Mouse (Mus musculus) right cerebral cortex, postnatal 25 days (tissue): Measurements from ENCODE around the gene Rnase9.
A peak's percentile ranks its signal among the peaks of the same experiment; 100 is the strongest.

Experiments used
- DNase-seq: peaks from one replicate; pipeline ENCODE4 v3.0.0; 2022

Gene Rnase9

GRCm38 (mm10) chr14:51041769-51042168 is at the start of gene Rnase9:
Rnase9 (minus strand) TSS chr14:51041869.
- no peak for DNase-seq

- DNase-seq: peak; percentile 74
Observed at GRCm38 (mm10) chr14:51090077-51090781, 48.6 kb upstream of the Rnase9 start.

GRCm38 (mm10) chr14:51089674-51090076 is 48.0 kb upstream of the Rnase9 start:
- DNase-seq: no peak

GRCm38 (mm10) chr14:51088970-51089673 is 47.5 kb upstream of the Rnase9 start:
- DNase-seq: peak; percentile 96

- DNase-seq: peak; percentile 82
Observed at GRCm38 (mm10) chr14:51088166-51088969, 46.7 kb upstream of the Rnase9 start.

- no peak for DNase-seq
Observed at GRCm38 (mm10) chr14:51087762-51088161, 46.1 kb upstream of the Rnase9 start.

GRCm38 (mm10) chr14:51085911-51086310 is 44.2 kb upstream of the Rnase9 start:
- no peak for DNase-seq

GRCm38 (mm10) chr14:51085086-51085485 is 43.4 kb upstream of the Rnase9 start:
- DNase-seq: no peak

- no peak for DNase-seq
Observed at GRCm38 (mm10) chr14:51083805-51084204, 42.1 kb upstream of the Rnase9 start.

- DNase-seq: no peak
Observed at GRCm38 (mm10) chr14:51082599-51083581, 41.2 kb upstream of the Rnase9 start.

- no peak for DNase-seq
Observed at GRCm38 (mm10) chr14:51081035-51081434, 39.4 kb upstream of the Rnase9 start.

GRCm38 (mm10) chr14:51079180-51079579 is 37.5 kb upstream of the Rnase9 start:
- no peak for DNase-seq

- no peak for DNase-seq
Observed at GRCm38 (mm10) chr14:51074335-51074734, 32.7 kb upstream of the Rnase9 start, which contains the start of gene Olfr750. Olfr750 (minus strand) TSS chr14:51074435.

- DNase-seq: no peak
Observed at GRCm38 (mm10) chr14:51069617-51070016, 27.9 kb upstream of the Rnase9 start.

GRCm38 (mm10) chr14:51068956-51069355 is 27.3 kb upstream of the Rnase9 start:
- no peak for DNase-seq

- DNase-seq: no peak
Observed at GRCm38 (mm10) chr14:51060761-51061160, 19.1 kb upstream of the Rnase9 start.

GRCm38 (mm10) chr14:51057401-51057831 is 15.7 kb upstream of the Rnase9 start, which contains the start of gene Rnase12:
Rnase12 (minus strand) TSS chr14:51057661.
- DNase-seq: no peak

- no peak for DNase-seq
Observed at GRCm38 (mm10) chr14:51054243-51055237, 12.9 kb upstream of the Rnase9 start.

- DNase-seq: no peak
Observed at GRCm38 (mm10) chr14:51053176-51053575, 11.5 kb upstream of the Rnase9 start.

GRCm38 (mm10) chr14:51051941-51052340 is 10.3 kb upstream of the Rnase9 start:
- DNase-seq: no peak

- DNase-seq: no peak
Observed at GRCm38 (mm10) chr14:51050063-51050462, 8.4 kb upstream of the Rnase9 start, which contains the start of gene Rnase11. Rnase11 (minus strand) TSS chr14:51050163.
